Mouse (Mus musculus) midbrain, postnatal 0 days (tissue): ENCODE data around the gene Akap14. TPM values are rescaled to one million over a fixed set of nuclear protein-coding genes. Genes with fewer than 3 reads are reported as not detected.
A peak's percentile ranks its signal among the peaks of the same experiment; 100 is the strongest.

Experiments used
- ATAC-seq: fragments of 200-750 bp; cut with Nextera tagmentation; 2 replicates; pipeline ENCODE4 v1.8.0; 2017; ENCODE audit warnings: moderate number of reproducible peaks, mild to moderate bottlenecking, moderate TSS enrichment, moderate library complexity; ENCODE audit not compliant: low FRiP score
- DNase-seq: peaks from one replicate; pipeline ENCODE4 v3.0.0-alpha.2; 2015; ENCODE audit warnings: low spot score
- H3K27ac ChIP-seq: fragments of 300-500 bp; sonication (generic); 2 replicates; pipeline ENCODE4 v1.5.1; 2014; ENCODE audit warnings: low read depth, mild to moderate bottlenecking, low read length, mixed read lengths
- H3K27me3 ChIP-seq: fragments of 300-500 bp; sonication (generic); 2 replicates; pipeline ENCODE4 v1.6.1; 2014; ENCODE audit warnings: low read length, control low read depth, mixed read lengths; ENCODE audit not compliant: insufficient read depth
- H3K36me3 ChIP-seq: fragments of 300-500 bp; sonication (generic); 2 replicates; pipeline ENCODE4 v1.6.1; 2014; ENCODE audit warnings: low read length, control low read depth, mixed read lengths; ENCODE audit not compliant: insufficient read depth
- H3K4me1 ChIP-seq: fragments of 300-500 bp; sonication (generic); 2 replicates; pipeline ENCODE4 v1.6.1; 2014; ENCODE audit warnings: mild to moderate bottlenecking, control low read depth, antibody characterized with exemption, low read length, mixed read lengths; ENCODE audit not compliant: insufficient read depth
- H3K4me2 ChIP-seq: fragments of 300-500 bp; sonication (generic); 2 replicates; pipeline ENCODE4 v1.6.1; 2014; ENCODE audit warnings: low read depth, mild to moderate bottlenecking, low read length, mixed read lengths; ENCODE audit not compliant: poor library complexity, severe bottlenecking
- H3K4me3 ChIP-seq: fragments of 300-500 bp; sonication (generic); 2 replicates; pipeline ENCODE4 v1.5.1; 2014; ENCODE audit warnings: low read depth, mild to moderate bottlenecking, low read length, moderate library complexity
- H3K9ac ChIP-seq: fragments of 300-500 bp; sonication (generic); replicated peaks from 2 replicates; pipeline ENCODE4 v1.6.1; 2014; ENCODE audit warnings: mild to moderate bottlenecking, low read length, moderate library complexity, mixed read lengths; ENCODE audit not compliant: poor library complexity, severe bottlenecking
- H3K9me3 ChIP-seq: fragments of 300-500 bp; sonication (generic); 2 replicates; pipeline ENCODE4 v1.6.1; 2016; ENCODE audit warnings: low read length, control low read depth
- CTCF ChIP-seq: IDR thresholded peaks from 2 replicates; pipeline ENCODE4 v1.5.1; 2016; ENCODE audit warnings: antibody characterized with exemption, mild to moderate bottlenecking
- WGBS: fragments of 180-500 bp; shearing (Covaris S2); extraction: QIAGEN DNeasy Blood & Tissue Kit; methylation state at CpG from one replicate; pipeline ENCODE4 v1.1.7; 2014; 5-methylcytosine and 5-hydroxymethylcytosine counted together
- polyA plus RNA-seq: library from polyadenylated mRNA; unstranded; fragments of >200 nt; fragmentation: Nextera tagmentation; extraction: Ambion mirVana; gene quantifications from 2 replicates; pipeline ENCODE4 v1.2.1, GENCODE M21; 2015
- total RNA-seq: library from RNA; depleted of rRNA; stranded (reverse); fragments of >200 nt; gene quantifications from 2 replicates; pipeline ENCODE4 v1.2.3, GENCODE M21; 2014; rRNA removed

Gene Akap14
- total and polyA plus RNA-seq, 2 experiments from 2014 or later, result 0.27 to 0.54 TPM

- H3K4me2 ChIP-seq, result no peak overlapping the region
- no peak for ATAC-seq
- WGBS, result 76% methylated on average over 4 of the region's 4 CpGs
- H3K9me3 ChIP-seq, result no peaks in the 10 kb centered on the region
- peak overlapping the region; percentile 52; the same call in 1 of the 2 replicates for H3K4me3 ChIP-seq
- H3K27ac ChIP-seq, result no peak overlapping the region
- no peak for DNase-seq
- no peaks in the 10 kb centered on the region for H3K36me3 ChIP-seq
- H3K4me1 ChIP-seq, result no peaks in the 10 kb centered on the region
- no peaks in the 10 kb centered on the region for H3K27me3 ChIP-seq
- TF ChIP-seq CTCF, result no peak
- H3K9ac ChIP-seq, result no peak overlapping the region
Observed at GRCm38 (mm10) chrX:37110881-37111193, 57.8 kb downstream of the Akap14 start.

DNA sequence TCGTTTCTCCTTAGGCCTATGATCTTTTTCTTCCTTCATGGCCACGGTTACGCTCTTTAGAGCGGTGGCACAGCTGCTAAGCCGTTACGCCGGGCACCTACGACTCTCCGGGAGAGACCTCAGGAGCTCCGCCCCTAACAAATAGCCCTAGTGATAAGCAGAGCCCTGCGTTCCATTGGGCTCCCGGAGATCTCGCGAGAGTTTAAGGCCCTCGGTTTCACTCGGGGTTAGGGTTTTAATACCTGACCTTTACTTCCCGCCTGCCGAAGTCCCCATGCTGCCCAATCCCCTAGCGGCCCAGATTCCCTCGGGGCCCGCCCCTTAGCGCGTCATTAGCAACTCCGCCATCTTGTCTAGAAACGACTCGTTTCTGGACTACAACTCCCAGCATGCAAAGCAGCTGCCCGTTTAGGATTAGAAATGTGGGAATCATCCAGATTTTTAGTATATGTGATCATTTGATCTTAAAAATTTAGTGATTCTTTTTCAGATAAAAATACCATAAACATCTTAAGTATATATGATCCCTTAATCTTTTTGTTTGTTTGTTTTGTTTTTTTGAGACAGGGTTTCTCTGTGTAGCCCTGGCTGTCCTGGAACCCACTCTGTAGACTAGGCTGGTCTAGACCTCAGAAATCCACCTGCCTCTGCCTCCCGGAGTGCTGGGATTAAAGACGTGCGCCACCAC is 58.3 kb downstream of the Akap14 start, which contains the start of gene Upf3b:
Gene Upf3b (minus strand): TSS at position 130 of the 688 bp plus-strand sequence.
- Histone ChIP-seq H3K27me3 (no peaks in the 10 kb centered on the region), H3K9me3 (no peaks in the 10 kb centered on the region), H3K27ac (peak within 1 kb of the TSS; percentile 85), H3K4me1 (no peaks in the 10 kb centered on the region), H3K36me3 (no peaks in the 10 kb centered on the region), H3K9ac (peak within 1 kb of the TSS; percentile 61), H3K4me2 (peak within 1 kb of the TSS; percentile 57), H3K4me3 (peak within 1 kb of the TSS; percentile 52)
- DNase-seq (peak; percentile 95), ATAC-seq (peak; percentile 98)
- no peak for TF ChIP-seq CTCF
- 30% methylated on average over 30 of the region's 30 CpGs for WGBS

DNA sequence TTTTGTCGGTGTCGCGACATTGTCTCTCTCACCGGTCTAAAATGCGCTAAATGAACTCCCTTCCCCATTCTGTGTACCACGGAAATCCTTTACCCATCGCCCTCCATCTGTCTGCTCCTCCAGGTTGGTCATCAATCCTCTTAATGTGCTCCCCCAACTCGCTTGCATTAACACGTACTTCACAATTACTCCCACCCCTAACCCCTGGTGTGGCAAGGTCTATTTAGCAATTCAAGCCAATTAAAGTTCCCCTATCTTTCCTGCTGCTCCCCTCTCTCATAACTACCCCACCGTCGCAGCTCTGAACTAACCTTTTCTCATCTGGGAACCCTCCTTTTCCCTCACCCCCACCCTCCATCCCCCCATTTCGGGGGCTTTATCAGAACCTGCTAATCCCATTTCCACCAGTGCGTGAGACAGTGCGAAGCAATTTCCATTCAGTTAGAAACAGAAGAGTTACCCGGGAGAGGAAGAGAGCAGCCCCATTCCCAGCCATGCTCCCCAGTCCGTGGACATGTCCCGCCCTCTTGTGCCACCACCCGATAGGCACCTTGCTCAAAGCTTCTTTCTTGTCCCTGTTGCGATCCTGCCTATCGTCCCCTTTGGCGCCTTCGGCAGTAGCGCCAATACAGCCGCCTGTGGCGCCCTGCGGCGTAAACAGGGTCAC is 59.0 kb downstream of the Akap14 start:
- H3K4me2 ChIP-seq, result peak overlapping the region; percentile 57
- no peaks in the 10 kb centered on the region for H3K4me1 ChIP-seq
- no peak for TF ChIP-seq CTCF
- 17% methylated on average over 27 of the region's 27 CpGs for WGBS
- no peaks in the 10 kb centered on the region for H3K27me3 ChIP-seq
- H3K36me3 ChIP-seq, result no peaks in the 10 kb centered on the region
- ATAC-seq, result peak; percentile 69
- H3K27ac ChIP-seq, result peak overlapping the region; percentile 85
- peak overlapping the region; percentile 61 for H3K9ac ChIP-seq
- peak overlapping the region; percentile 52 for H3K4me3 ChIP-seq
- no peak for DNase-seq
- H3K9me3 ChIP-seq, result no peaks in the 10 kb centered on the region

DNA sequence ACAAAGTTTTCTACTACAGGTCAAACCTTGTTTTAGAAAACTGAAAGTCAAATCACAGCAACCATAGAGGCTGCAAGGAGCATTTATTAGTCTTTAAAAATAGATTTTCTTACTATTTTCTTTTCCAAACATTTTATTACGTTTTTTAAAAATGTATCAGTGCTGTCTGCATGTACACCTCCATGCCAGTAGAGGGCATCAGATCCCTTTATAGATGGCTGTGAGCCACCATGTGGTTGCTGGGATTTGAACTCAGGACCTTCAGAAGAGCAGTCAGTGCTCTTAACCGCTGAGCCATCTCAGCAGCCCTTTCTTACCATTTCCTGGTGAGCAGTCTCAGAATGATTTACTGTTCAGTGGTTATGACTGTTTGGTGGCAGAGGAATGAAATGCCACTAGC is 64.8 kb downstream of the Akap14 start:
- Histone ChIP-seq H3K9ac (no peak overlapping the region), H3K27me3 (no peaks in the 10 kb centered on the region), H3K9me3 (no peaks in the 10 kb centered on the region), H3K4me2 (no peak overlapping the region), H3K27ac (no peak overlapping the region), H3K36me3 (no peaks in the 10 kb centered on the region), H3K4me1 (no peaks in the 10 kb centered on the region), H3K4me3 (no peak overlapping the region)
- 83% methylated on average over 2 of the region's 2 CpGs for WGBS
- DNase-seq (no peak), ATAC-seq (no peak)
- TF ChIP-seq CTCF, result peak; percentile 45

Other genes starting within 250 kb of the Akap14 start
- 81.4 and 137 TPM in 2 replicates for gene Sept6, start 177.0 kb downstream of the Akap14 start, total RNA-seq
- 65.1 and 66.2 TPM in 2 replicates for gene Sept6, start 177.0 kb downstream of the Akap14 start, polyA plus RNA-seq
- gene Sowahd, start 120.0 kb downstream of the Akap14 start, total RNA-seq, result not detected in 2 replicates
- gene Sowahd, start 120.0 kb downstream of the Akap14 start, polyA plus RNA-seq, result 0.16 TPM in 1 of 2 replicates, not detected in the other
- gene Rpl39, start 83.4 kb downstream of the Akap14 start, total RNA-seq, result 128 TPM in 2 replicates
- gene Rpl39, start 83.4 kb downstream of the Akap14 start, polyA plus RNA-seq, result 305 and 335 TPM in 2 replicates
- 11.0 and 15.1 TPM in 2 replicates for gene Upf3b, start 58.5 kb downstream of the Akap14 start, total RNA-seq
- gene Upf3b, start 58.5 kb downstream of the Akap14 start, polyA plus RNA-seq, result 21.6 and 27.2 TPM in 2 replicates
- gene Nkap, start 42.0 kb downstream of the Akap14 start, total RNA-seq, result 28.2 and 31.8 TPM in 2 replicates
- gene Nkap, start 42.0 kb downstream of the Akap14 start, polyA plus RNA-seq, result 24.4 and 31.8 TPM in 2 replicates
- 157 and 172 TPM in 2 replicates for gene Ndufa1, start 22.3 kb upstream of the Akap14 start, total RNA-seq
- 756 and 819 TPM in 2 replicates for gene Ndufa1, start 22.3 kb upstream of the Akap14 start, polyA plus RNA-seq
- gene Rnf113a1, start 22.4 kb upstream of the Akap14 start, total RNA-seq, result 9.3 and 9.7 TPM in 2 replicates
- gene Rnf113a1, start 22.4 kb upstream of the Akap14 start, polyA plus RNA-seq, result 26.8 and 30.2 TPM in 2 replicates
- gene Gm9, start 42.2 kb upstream of the Akap14 start, total RNA-seq, result not detected in 2 replicates
- not detected in 2 replicates for gene Gm9, start 42.2 kb upstream of the Akap14 start, polyA plus RNA-seq
- not detected in 2 replicates for gene Rhox1, start 53.4 kb upstream of the Akap14 start, total RNA-seq
- not detected in 2 replicates for gene Rhox1, start 53.4 kb upstream of the Akap14 start, polyA plus RNA-seq
- gene Rhox2a, start 76.1 kb upstream of the Akap14 start, total RNA-seq, result not detected in 2 replicates
- 0.20 TPM in 1 of 2 replicates, not detected in the other for gene Rhox2a, start 76.1 kb upstream of the Akap14 start, polyA plus RNA-seq
- not detected in 2 replicates for gene Rhox3a, start 81.1 kb upstream of the Akap14 start, total RNA-seq
- not detected in 2 replicates for gene Rhox3a, start 81.1 kb upstream of the Akap14 start, polyA plus RNA-seq
- not detected in 2 replicates for gene Rhox4a, start 96.5 kb upstream of the Akap14 start, total RNA-seq
- not detected in 2 replicates for gene Rhox4a, start 96.5 kb upstream of the Akap14 start, polyA plus RNA-seq
- gene Rhox3a2, start 211.2 kb upstream of the Akap14 start, total RNA-seq, result not detected in 2 replicates
- not detected in 2 replicates for gene Rhox3a2, start 211.2 kb upstream of the Akap14 start, polyA plus RNA-seq
- not detected in 2 replicates for gene Rhox4a2, start 222.0 kb upstream of the Akap14 start, total RNA-seq
- gene Rhox4a2, start 222.0 kb upstream of the Akap14 start, polyA plus RNA-seq, result not detected in 2 replicates
- not detected in 2 replicates for gene Rhox2b, start 243.2 kb upstream of the Akap14 start, total RNA-seq
- not detected in 2 replicates for gene Rhox2b, start 243.2 kb upstream of the Akap14 start, polyA plus RNA-seq